Mouse (Mus musculus): ENCODE measurements around the gene Sdk1. TPM values are rescaled to one million over a fixed set of nuclear protein-coding genes. Genes with fewer than 3 reads are reported as not detected.

The Sdk1 gene
- polyA plus RNA-seq, 1 experiment: 1.6 TPM

GRCm38 (mm10) chr5:141793926-141794325, 552.6 kb downstream of the Sdk1 start:
- no peaks in the 10 kb centered on the region for H3K4me1 ChIP-seq (replicated peaks; ENCODE audit: control insufficient read depth, insufficient read depth, low read length)

DNA sequence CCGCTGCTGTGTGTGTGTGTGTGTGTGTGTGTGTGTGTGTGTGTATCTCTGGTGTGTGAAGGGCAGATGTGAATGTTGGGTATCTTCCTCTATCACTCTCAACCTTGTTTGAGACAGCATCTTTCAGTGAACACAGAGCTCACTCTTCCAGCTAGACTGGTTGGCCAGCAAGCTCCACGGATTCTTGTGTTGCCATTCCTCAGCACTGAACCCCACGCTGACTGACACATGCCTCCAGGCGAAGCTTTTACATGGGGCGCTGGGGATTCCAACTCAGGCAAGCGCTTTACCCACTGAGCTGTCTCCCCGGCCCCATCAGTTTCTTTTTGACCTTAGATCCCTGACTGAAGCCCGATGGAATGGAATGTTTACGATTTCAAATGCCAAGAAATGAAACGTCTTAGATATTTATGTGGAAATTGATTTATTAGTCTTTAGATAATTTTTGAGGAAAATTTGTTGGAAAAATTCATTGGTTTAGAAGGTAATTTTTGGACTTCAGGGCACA, 582.6 kb downstream of the Sdk1 start:
- no peak overlapping the region for H3K27ac ChIP-seq (ENCODE audit: control insufficient read depth, insufficient read depth, low read length)
- no peaks in the 10 kb centered on the region for H3K4me1 ChIP-seq (replicated peaks; ENCODE audit: control insufficient read depth, insufficient read depth, low read length)
- WGBS: 93% methylated on average over 10 of the region's 10 CpGs
- no peak overlapping the region for H3K4me3 ChIP-seq (ENCODE audit: control insufficient read depth, insufficient read depth, low read length)
- H3K36me3 ChIP-seq (ENCODE audit: control insufficient read depth, insufficient read depth, low read length): no peaks in the 10 kb centered on the region
- no peaks in the 10 kb centered on the region for H3K27me3 ChIP-seq (ENCODE audit: control insufficient read depth, insufficient read depth, low read length)
- no peak for TF ChIP-seq POLR2A (IDR thresholded peaks at IDR 0.05; ENCODE audit: control insufficient read depth, extremely low read depth, insufficient read depth, low read length, poor library complexity)
- TF ChIP-seq CTCF (IDR thresholded peaks at IDR 0.05; ENCODE audit: borderline replicate concordance, control insufficient read depth, extremely low read depth, insufficient read depth, low read length, poor library complexity): no peak
- DNase-seq: no peak

More at GRCm38 (mm10) chr5:141793926-141794325, 552.6 kb downstream of the Sdk1 start:
- Histone ChIP-seq H3K4me3 (ENCODE audit: control insufficient read depth, insufficient read depth, low read length) (no peak overlapping the region), H3K36me3 (ENCODE audit: control insufficient read depth, insufficient read depth, low read length) (no peaks in the 10 kb centered on the region), H3K27me3 (ENCODE audit: control insufficient read depth, insufficient read depth, low read length) (no peaks in the 10 kb centered on the region), H3K27ac (ENCODE audit: control insufficient read depth, insufficient read depth, low read length) (no peak overlapping the region)
- 84% methylated on average over 4 of the region's 4 CpGs for WGBS
- DNase-seq: no peak
- TF ChIP-seq POLR2A (IDR thresholded peaks at IDR 0.05; ENCODE audit: control insufficient read depth, extremely low read depth, insufficient read depth, low read length, poor library complexity) (no peak), CTCF (IDR thresholded peaks at IDR 0.05; ENCODE audit: borderline replicate concordance, control insufficient read depth, extremely low read depth, insufficient read depth, low read length, poor library complexity) (no peak)

- no peaks in the 10 kb centered on the region for H3K36me3 ChIP-seq (ENCODE audit: control insufficient read depth, insufficient read depth, low read length)
- no peak for DNase-seq
- no peaks in the 10 kb centered on the region for H3K4me1 ChIP-seq (replicated peaks; ENCODE audit: control insufficient read depth, insufficient read depth, low read length)
- TF ChIP-seq CTCF (IDR thresholded peaks at IDR 0.05; ENCODE audit: borderline replicate concordance, control insufficient read depth, extremely low read depth, insufficient read depth, low read length, poor library complexity) (no peak), POLR2A (IDR thresholded peaks at IDR 0.05; ENCODE audit: control insufficient read depth, extremely low read depth, insufficient read depth, low read length, poor library complexity) (no peak)
- 43% methylated on average over 16 of the region's 16 CpGs for WGBS
- no peaks in the 10 kb centered on the region for H3K27me3 ChIP-seq (ENCODE audit: control insufficient read depth, insufficient read depth, low read length)
- no peak overlapping the region for H3K27ac ChIP-seq (ENCODE audit: control insufficient read depth, insufficient read depth, low read length)
- no peak overlapping the region for H3K4me3 ChIP-seq (ENCODE audit: control insufficient read depth, insufficient read depth, low read length)
Observed at GRCm38 (mm10) chr5:141824739-141825379, 583.6 kb downstream of the Sdk1 start.

GRCm38 (mm10) chr5:141835566-141835965, 594.3 kb downstream of the Sdk1 start:
- TF ChIP-seq CTCF (IDR thresholded peaks at IDR 0.05; ENCODE audit: borderline replicate concordance, control insufficient read depth, extremely low read depth, insufficient read depth, low read length, poor library complexity) (no peak), POLR2A (IDR thresholded peaks at IDR 0.05; ENCODE audit: control insufficient read depth, extremely low read depth, insufficient read depth, low read length, poor library complexity) (no peak)
- Histone ChIP-seq H3K4me3 (ENCODE audit: control insufficient read depth, insufficient read depth, low read length) (no peak overlapping the region), H3K4me1 (replicated peaks; ENCODE audit: control insufficient read depth, insufficient read depth, low read length) (no peaks in the 10 kb centered on the region), H3K27me3 (ENCODE audit: control insufficient read depth, insufficient read depth, low read length) (no peaks in the 10 kb centered on the region), H3K36me3 (ENCODE audit: control insufficient read depth, insufficient read depth, low read length) (no peaks in the 10 kb centered on the region), H3K27ac (ENCODE audit: control insufficient read depth, insufficient read depth, low read length) (no peak overlapping the region)
- no peak for DNase-seq
- 83% methylated on average over 6 of the region's 6 CpGs for WGBS

- DNase-seq: no peak
- no peaks in the 10 kb centered on the region for H3K36me3 ChIP-seq (ENCODE audit: control insufficient read depth, insufficient read depth, low read length)
- no peak overlapping the region for H3K27ac ChIP-seq (ENCODE audit: control insufficient read depth, insufficient read depth, low read length)
- 76% methylated on average over 8 of the region's 8 CpGs for WGBS
- H3K4me1 ChIP-seq (replicated peaks; ENCODE audit: control insufficient read depth, insufficient read depth, low read length): no peaks in the 10 kb centered on the region
- no peak overlapping the region for H3K4me3 ChIP-seq (ENCODE audit: control insufficient read depth, insufficient read depth, low read length)
- H3K27me3 ChIP-seq (ENCODE audit: control insufficient read depth, insufficient read depth, low read length): no peaks in the 10 kb centered on the region
- no peak for TF ChIP-seq POLR2A (IDR thresholded peaks at IDR 0.05; ENCODE audit: control insufficient read depth, extremely low read depth, insufficient read depth, low read length, poor library complexity)
- no peak for TF ChIP-seq CTCF (IDR thresholded peaks at IDR 0.05; ENCODE audit: borderline replicate concordance, control insufficient read depth, extremely low read depth, insufficient read depth, low read length, poor library complexity)
Observed at GRCm38 (mm10) chr5:141836892-141837455, 595.7 kb downstream of the Sdk1 start.

GRCm38 (mm10) chr5:141844701-141845100, 603.4 kb downstream of the Sdk1 start:
- H3K27ac ChIP-seq (ENCODE audit: control insufficient read depth, insufficient read depth, low read length): no peak overlapping the region
- no peak for DNase-seq
- 94% methylated on average over 4 of the region's 4 CpGs for WGBS
- H3K27me3 ChIP-seq (ENCODE audit: control insufficient read depth, insufficient read depth, low read length): no peaks in the 10 kb centered on the region
- no peaks in the 10 kb centered on the region for H3K36me3 ChIP-seq (ENCODE audit: control insufficient read depth, insufficient read depth, low read length)
- no peak overlapping the region for H3K4me3 ChIP-seq (ENCODE audit: control insufficient read depth, insufficient read depth, low read length)
- TF ChIP-seq POLR2A (IDR thresholded peaks at IDR 0.05; ENCODE audit: control insufficient read depth, extremely low read depth, insufficient read depth, low read length, poor library complexity) (no peak), CTCF (IDR thresholded peaks at IDR 0.05; ENCODE audit: borderline replicate concordance, control insufficient read depth, extremely low read depth, insufficient read depth, low read length, poor library complexity) (no peak)
- H3K4me1 ChIP-seq (replicated peaks; ENCODE audit: control insufficient read depth, insufficient read depth, low read length): no peaks in the 10 kb centered on the region
